In genomic region chr15:78116936-78117335, GRCm38 (mm10) we compare ENCODE assay signal across 18 mouse cellular contexts. TPM values are rescaled to one million over a fixed set of nuclear protein-coding genes. Genes with fewer than 3 reads are reported as not detected.
DNase-seq lines count a peak whose midpoint lies in the region; ATAC-seq lines count a peak whose summit lies in the region.
"Had no signal": no experiment of that assay in that cellular context is flagged by ENCODE, and none has a peak within 500 bp of the region (broad histone marks: within the 10 kb centered on the region; RNA-seq: fewer than 3 reads in every experiment).

No protein-coding gene starts in this region.

- H3K9me3 ChIP-seq in hindbrain, embryonic 12.5 days (replicated peaks): no peaks in the 10 kb centered on the region
- H3K9me3 ChIP-seq in midbrain, embryonic 14.5 days (ENCODE audit: control insufficient read depth, low read length): no peaks in the 10 kb centered on the region
- no peaks in the 10 kb centered on the region for H3K9me3 ChIP-seq in heart, embryonic 12.5 days (replicated peaks)
- H3K9me3 ChIP-seq: heart, embryonic 15.5 days; limb, embryonic 12.5 days; liver, embryonic 15.5 days; stomach, embryonic 15.5 days had no signal

- peak overlapping the region; percentile 50 for H3K4me2 ChIP-seq in hindbrain, embryonic 12.5 days (replicated peaks)
- H3K4me2 ChIP-seq in midbrain, embryonic 14.5 days (ENCODE audit: low read length): peak overlapping the region; percentile 65
- no peak overlapping the region for H3K4me2 ChIP-seq in heart, embryonic 12.5 days
- H3K4me2 ChIP-seq: heart, embryonic 15.5 days; limb, embryonic 12.5 days; liver, embryonic 15.5 days; stomach, embryonic 15.5 days had no signal

- no peak for ATAC-seq in hindbrain, embryonic 12.5 days (ENCODE audit: low FRiP score)
- ATAC-seq in midbrain, embryonic 14.5 days (ENCODE audit: low FRiP score, low TSS enrichment): no peak
- ATAC-seq in heart, embryonic 12.5 days (ENCODE audit: insufficient number of reproducible peaks, low FRiP score): no peak
- ATAC-seq: CD4-positive, CD25-positive, alpha-beta regulatory T cell, adult 4 months had no signal

- DNase-seq in retina, postnatal 1 day: peak; percentile 18
- no peak for DNase-seq in retina, embryonic 14.5 days (ENCODE audit: low spot score)
- peak; percentile 69 for DNase-seq in midbrain, embryonic 14.5 days
- no peak for DNase-seq in gastrocnemius, postnatal 14 days
- no peak for DNase-seq in natural killer cell, adult 2 months (ENCODE audit: low spot score in 2 of 2)
- DNase-seq: adrenal gland, adult 8-10 months; kidney, adult 8-10 months; lung, postnatal 14 days had no signal

- H3K36me3 ChIP-seq in hindbrain, embryonic 12.5 days: no peaks in the 10 kb centered on the region
- H3K36me3 ChIP-seq in midbrain, embryonic 14.5 days (ENCODE audit: control insufficient read depth, insufficient read depth, low read length): no peaks in the 10 kb centered on the region
- no peaks in the 10 kb centered on the region for H3K36me3 ChIP-seq in heart, embryonic 12.5 days
- H3K36me3 ChIP-seq: heart, embryonic 15.5 days; limb, embryonic 12.5 days; liver, embryonic 15.5 days; stomach, embryonic 15.5 days had no signal

- peak overlapping the region; percentile 55 for H3K4me3 ChIP-seq in hindbrain, embryonic 12.5 days
- peak overlapping the region; percentile 62 for H3K4me3 ChIP-seq in midbrain, embryonic 14.5 days (replicated peaks; ENCODE audit: low read depth, low read length)
- no peak overlapping the region for H3K4me3 ChIP-seq in heart, embryonic 12.5 days
- H3K4me3 ChIP-seq: heart, embryonic 15.5 days; limb, embryonic 12.5 days; liver, embryonic 15.5 days; stomach, embryonic 15.5 days had no signal

- peaks cover 16% of the 10 kb centered on the region for H3K27me3 ChIP-seq in hindbrain, embryonic 12.5 days
- H3K27me3 ChIP-seq in midbrain, embryonic 14.5 days (ENCODE audit: control insufficient read depth, insufficient read depth, low read length): no peaks in the 10 kb centered on the region; the same call in 1 of the 2 replicates
- peaks cover 47% of the 10 kb centered on the region for H3K27me3 ChIP-seq in heart, embryonic 12.5 days (replicated peaks)

- no peak overlapping the region; the same call in 1 of the 2 replicates for H3K9ac ChIP-seq in hindbrain, embryonic 12.5 days
- H3K9ac ChIP-seq in midbrain, embryonic 14.5 days (replicated peaks; ENCODE audit: low read length): peak overlapping the region; percentile 28; the same call in 1 of the 2 replicates
- no peak overlapping the region for H3K9ac ChIP-seq in heart, embryonic 12.5 days
- H3K9ac ChIP-seq: heart, embryonic 15.5 days; limb, embryonic 12.5 days; liver, embryonic 15.5 days; stomach, embryonic 15.5 days had no signal

- H3K4me1 ChIP-seq in hindbrain, embryonic 12.5 days: peaks cover 23% of the 10 kb centered on the region
- peaks cover 29% of the 10 kb centered on the region for H3K4me1 ChIP-seq in midbrain, embryonic 14.5 days (ENCODE audit: control insufficient read depth, insufficient read depth, low read length)
- peaks cover 4% of the 10 kb centered on the region for H3K4me1 ChIP-seq in heart, embryonic 12.5 days (replicated peaks)
- H3K4me1 ChIP-seq: liver, embryonic 15.5 days had no signal

- intact Hi-C loops in gastrocnemius, postnatal 14 days (cut with DNase I; ENCODE audit: low total_unique reads): loop anchor here (10.0 kb wide), 1 partner anchor 182 kb away; no protein-coding TSS in a partner anchor

- WGBS in hindbrain, embryonic 12.5 days: 61% methylated on average over 10 of the region's 10 CpGs
- WGBS in midbrain, embryonic 14.5 days: 28% methylated on average over 10 of the region's 10 CpGs
- WGBS in heart, embryonic 12.5 days: 84% methylated on average over 10 of the region's 10 CpGs

- peak overlapping the region; percentile 52 for H3K27ac ChIP-seq in hindbrain, embryonic 12.5 days
- peak overlapping the region; percentile 86 for H3K27ac ChIP-seq in midbrain, embryonic 14.5 days (replicated peaks; ENCODE audit: low read depth, low read length)
- H3K27ac ChIP-seq in heart, embryonic 12.5 days (ENCODE audit: poor library complexity, severe bottlenecking): no peak overlapping the region
- H3K27ac ChIP-seq: heart, embryonic 15.5 days; limb, embryonic 12.5 days; liver, embryonic 15.5 days; stomach, embryonic 15.5 days had no signal

RNA-seq across cellular contexts. Expression of gene Cacng2, which starts 2.9 kb away (rescaled TPM):
- polyA plus RNA-seq in hindbrain, embryonic 12.5 days (2016; fragmentation: Nextera tagmentation; extraction: Ambion mirVana): 4.2 and 4.6 TPM in 2 replicates
- 12.7 and 19.7 TPM in 2 replicates for polyA plus RNA-seq in midbrain, embryonic 14.5 days (2014; fragmentation: Nextera tagmentation; extraction: Ambion mirVana)
- total RNA-seq in gastrocnemius, postnatal 14 days (2021): not detected
- polyA plus RNA-seq in heart, embryonic 12.5 days (2016; fragmentation: Nextera tagmentation; extraction: Ambion mirVana): not detected in 2 replicates
- total RNA-seq: granulocyte monocyte progenitor cell, adult 5-6 weeks; MEL had no signal
- polyA plus RNA-seq: CD4-positive, CD25-positive, alpha-beta regulatory T cell, adult 4 months; heart, embryonic 15.5 days; large intestine, adult 2 months; limb, embryonic 12.5 days; liver, embryonic 15.5 days had no signal

RNA-seq across cellular contexts. Expression of gene Ift27, which starts 57.0 kb away (rescaled TPM):
- 87.8 and 99.9 TPM in 2 replicates for polyA plus RNA-seq in hindbrain, embryonic 12.5 days (2016; fragmentation: Nextera tagmentation; extraction: Ambion mirVana)
- 102 and 110 TPM in 2 replicates for polyA plus RNA-seq in midbrain, embryonic 14.5 days (2014; fragmentation: Nextera tagmentation; extraction: Ambion mirVana)
- total RNA-seq in gastrocnemius, postnatal 14 days (2021): 10 to 100 TPM; 53.4 to 55.0 TPM
- 34.4 and 38.0 TPM in 2 replicates for polyA plus RNA-seq in heart, embryonic 12.5 days (2016; fragmentation: Nextera tagmentation; extraction: Ambion mirVana)

Comparison
In these comparisons a context has a peak if more than half of its experiments do, and no peak if none do; other contexts are left out.
1. DNase-seq: peak in retina, postnatal 1 day (single experiment) and midbrain, embryonic 14.5 days (single experiment); none in retina, embryonic 14.5 days (single experiment), gastrocnemius, postnatal 14 days (single experiment) and natural killer cell, adult 2 months (0 of 2).